ENCODE assay signal across 8 mouse cellular contexts in genomic region chr4:136731761-136732160, GRCm38 (mm10).
A peak's percentile ranks its signal among the peaks of the same experiment; 100 is the strongest.
DNase-seq lines count a peak whose midpoint lies in the region; ATAC-seq and TF ChIP-seq lines count a peak whose summit lies in the region.
"Had no signal": no experiment of that assay in that cellular context is flagged by ENCODE, and none has a peak within 500 bp of the region (broad histone marks: within the 10 kb centered on the region; RNA-seq: fewer than 3 reads in every experiment).

No protein-coding gene starts in this region.

- H3K4me2 ChIP-seq in kidney, postnatal 0 days (ENCODE audit: low read length), result no peak overlapping the region; the same call in 1 of the 2 replicates
- no peak overlapping the region for H3K4me2 ChIP-seq in embryonic facial prominence, embryonic 15.5 days (replicated peaks)

- no peak for TF ChIP-seq CTCF in kidney, postnatal 0 days (IDR thresholded peaks at IDR 0.05; ENCODE audit: low read depth)

- no peak overlapping the region for H3K9ac ChIP-seq in kidney, postnatal 0 days (ENCODE audit: low read depth, low read length)
- no peak overlapping the region for H3K9ac ChIP-seq in embryonic facial prominence, embryonic 15.5 days

- H3K27ac ChIP-seq in kidney, postnatal 0 days, result peak overlapping the region; percentile 83
- H3K27ac ChIP-seq in embryonic facial prominence, embryonic 15.5 days (replicated peaks), result no peak overlapping the region; the same call in 1 of the 2 replicates

- 49% methylated on average over 5 of the region's 5 CpGs for WGBS in kidney, postnatal 0 days
- 35% methylated on average over 5 of the region's 5 CpGs for WGBS in embryonic facial prominence, embryonic 15.5 days

- no peak for ATAC-seq in kidney, postnatal 0 days (replicated peaks; ENCODE audit: low FRiP score, low read depth)
- peak; percentile 51; the same call in 1 of the 2 replicates for ATAC-seq in embryonic facial prominence, embryonic 15.5 days (ENCODE audit: insufficient number of reproducible peaks, low FRiP score, low TSS enrichment, low read depth)

- no peaks in the 10 kb centered on the region for H3K27me3 ChIP-seq in kidney, postnatal 0 days (ENCODE audit: insufficient read depth, low read length)
- H3K27me3 ChIP-seq in embryonic facial prominence, embryonic 15.5 days, result no peaks in the 10 kb centered on the region

- peaks cover 28% of the 10 kb centered on the region for H3K4me1 ChIP-seq in kidney, postnatal 0 days (replicated peaks; ENCODE audit: insufficient read depth, low read length)
- peaks cover 53% of the 10 kb centered on the region for H3K4me1 ChIP-seq in embryonic facial prominence, embryonic 15.5 days

- no peaks in the 10 kb centered on the region for H3K9me3 ChIP-seq in kidney, postnatal 0 days (replicated peaks; ENCODE audit: low read length)
- no peaks in the 10 kb centered on the region for H3K9me3 ChIP-seq in embryonic facial prominence, embryonic 15.5 days (replicated peaks)

- no peaks in the 10 kb centered on the region for H3K36me3 ChIP-seq in kidney, postnatal 0 days (ENCODE audit: insufficient read depth, low read length)
- no peaks in the 10 kb centered on the region for H3K36me3 ChIP-seq in embryonic facial prominence, embryonic 15.5 days

- H3K4me3 ChIP-seq in kidney, postnatal 0 days (replicated peaks; ENCODE audit: low read depth, low read length), result no peak overlapping the region
- H3K4me3 ChIP-seq in embryonic facial prominence, embryonic 15.5 days (replicated peaks), result no peak overlapping the region

- peak; percentile 44 for DNase-seq in kidney, postnatal 0 days (ENCODE audit: low spot score)
- no peak for DNase-seq in kidney, adult 9 months
- peak; percentile 37 for DNase-seq in NIH3T3 (ENCODE audit: low read depth)
- DNase-seq in lung, postnatal 10 days, result peak; percentile 64
- no peak for DNase-seq in thymus, postnatal 10 days (ENCODE audit: low spot score in 2 of 2)
- DNase-seq in adrenal gland, postnatal 14 days, result no peak
- DNase-seq: thymus, postnatal 4 days had no signal

Comparison
In these comparisons a context has a peak if more than half of its experiments do, and no peak if none do; other contexts are left out.
1. DNase-seq: peak in kidney, postnatal 0 days (single experiment), NIH3T3 (single experiment) and lung, postnatal 10 days (single experiment); none in kidney, adult 9 months (single experiment), thymus, postnatal 10 days (0 of 2) and adrenal gland, postnatal 14 days (single experiment).